Mouse (Mus musculus): ENCODE measurements around the gene Hic2.

The Hic2 gene

GRCm38 (mm10) chr16:17234499-17234895 lies 1.1 kb downstream of the Hic2 start:
- peak; percentile 53 for DNase-seq

- DNase-seq: no peak
These were observed 1.7 kb downstream of the Hic2 start for GRCm38 (mm10) chr16:17234916-17235665.

- no peak for DNase-seq
These were observed 4.3 kb downstream of the Hic2 start for GRCm38 (mm10) chr16:17237634-17238033.

DNA sequence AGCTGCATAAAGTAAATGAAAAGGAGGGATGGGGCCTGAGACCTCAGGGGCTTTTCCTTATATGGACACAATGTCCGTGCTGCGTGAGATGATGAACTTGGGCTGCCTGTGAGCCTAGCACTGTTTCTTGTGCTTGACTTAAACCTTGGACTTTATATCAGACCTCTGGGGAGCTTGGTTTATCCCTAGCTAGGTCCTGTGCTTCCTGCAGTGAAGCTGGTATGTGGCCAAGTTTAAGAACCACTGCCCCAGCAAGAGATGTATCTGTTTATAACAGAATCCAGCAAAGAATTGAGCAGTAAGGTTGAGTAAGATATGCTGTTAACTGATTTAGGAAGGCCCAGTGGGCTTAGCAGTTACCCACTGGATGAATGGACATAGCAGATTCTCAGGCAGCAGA lies 6.0 kb downstream of the Hic2 start:
- no peak for DNase-seq

DNA sequence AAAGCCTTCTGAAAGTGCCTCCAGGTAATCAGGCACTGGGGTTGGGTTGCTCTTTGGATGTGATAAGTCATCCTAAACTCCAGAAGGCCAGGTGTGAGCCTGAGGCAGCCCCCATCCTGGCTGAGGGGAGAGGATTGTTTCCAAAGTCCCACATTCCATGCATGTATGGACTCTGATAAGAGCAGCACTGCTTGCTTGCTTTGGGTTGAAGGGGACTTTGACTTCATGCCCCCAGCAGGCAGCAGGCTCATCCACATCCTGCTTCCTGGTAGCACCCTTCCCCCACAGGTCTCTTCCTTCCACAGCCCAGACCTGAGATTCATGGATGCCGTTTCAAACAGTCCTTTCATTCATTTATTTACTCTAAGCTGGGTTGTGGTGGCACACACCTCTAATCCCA lies 10.4 kb downstream of the Hic2 start:
- DNase-seq: no peak

- DNase-seq: no peak
These were observed 11.6 kb downstream of the Hic2 start for GRCm38 (mm10) chr16:17244996-17245395.

- DNase-seq: no peak
These were observed 14.4 kb downstream of the Hic2 start for GRCm38 (mm10) chr16:17247727-17248126.

GRCm38 (mm10) chr16:17249135-17249534 lies 15.8 kb downstream of the Hic2 start:
- DNase-seq: no peak

DNA sequence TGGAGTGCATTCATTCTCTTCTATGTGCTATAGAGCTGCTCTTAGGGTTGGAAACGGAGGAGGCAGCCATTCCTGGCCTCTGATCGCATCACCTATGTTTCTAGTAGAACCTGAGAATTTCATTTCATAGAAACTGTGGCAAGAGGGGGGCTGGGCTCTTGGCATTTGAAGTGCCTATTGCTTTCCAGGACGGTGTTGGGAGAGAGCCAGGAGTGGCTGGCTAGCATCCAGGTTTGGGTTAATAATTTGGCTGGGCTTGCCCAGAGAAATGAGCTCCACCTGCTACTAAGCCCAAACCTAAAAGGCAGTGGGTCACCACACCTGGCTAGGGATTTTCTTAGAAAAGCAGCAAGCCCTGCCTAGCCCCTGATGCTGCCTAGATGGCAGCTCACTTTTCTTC lies 18.2 kb downstream of the Hic2 start:
- no peak for DNase-seq

- DNase-seq: no peak
These were observed 18.8 kb downstream of the Hic2 start for GRCm38 (mm10) chr16:17252086-17252726.

DNA sequence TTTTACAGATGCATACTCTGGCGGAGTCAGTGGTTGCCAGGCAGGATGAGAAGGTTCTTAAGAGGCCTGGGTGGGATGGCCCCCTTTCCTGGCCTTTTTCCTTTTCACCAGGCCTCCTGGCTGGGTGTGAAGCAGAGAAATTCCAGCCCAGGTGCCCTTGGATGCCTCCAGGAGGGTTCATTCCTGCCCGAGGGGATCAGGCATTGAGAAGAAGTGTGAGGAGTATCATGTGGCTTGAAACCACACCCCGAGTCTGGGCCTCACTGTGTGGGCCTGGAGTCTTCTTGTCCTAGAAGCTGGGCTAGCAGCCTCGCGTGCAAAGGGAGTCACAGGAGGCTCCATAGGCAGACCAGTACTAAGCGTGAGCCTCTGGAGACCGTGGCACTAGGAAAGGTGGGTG lies 19.5 kb downstream of the Hic2 start:
- no peak for DNase-seq

- DNase-seq: no peak
These were observed 20.7 kb downstream of the Hic2 start for GRCm38 (mm10) chr16:17254005-17254597.

- no peak for DNase-seq
These were observed 21.9 kb downstream of the Hic2 start for GRCm38 (mm10) chr16:17255270-17255669.

GRCm38 (mm10) chr16:17257359-17257821 lies 24.0 kb downstream of the Hic2 start:
- no peak for DNase-seq

DNA sequence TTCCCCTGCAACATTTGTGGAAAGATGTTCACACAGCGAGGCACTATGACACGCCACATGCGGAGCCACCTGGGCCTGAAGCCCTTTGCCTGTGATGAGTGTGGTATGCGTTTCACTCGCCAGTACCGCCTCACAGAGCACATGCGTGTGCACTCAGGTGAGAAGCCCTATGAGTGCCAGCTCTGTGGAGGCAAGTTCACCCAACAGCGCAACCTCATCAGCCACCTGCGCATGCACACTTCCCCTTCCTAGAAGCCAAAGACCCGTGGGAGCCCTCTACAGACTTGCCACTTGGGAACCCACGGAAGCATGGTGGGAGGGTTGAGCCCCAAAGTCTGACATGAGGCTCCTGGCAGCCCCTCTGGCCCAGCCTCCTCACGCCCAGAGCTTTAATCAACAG lies 25.5 kb downstream of the Hic2 start:
- DNase-seq: no peak

DNA sequence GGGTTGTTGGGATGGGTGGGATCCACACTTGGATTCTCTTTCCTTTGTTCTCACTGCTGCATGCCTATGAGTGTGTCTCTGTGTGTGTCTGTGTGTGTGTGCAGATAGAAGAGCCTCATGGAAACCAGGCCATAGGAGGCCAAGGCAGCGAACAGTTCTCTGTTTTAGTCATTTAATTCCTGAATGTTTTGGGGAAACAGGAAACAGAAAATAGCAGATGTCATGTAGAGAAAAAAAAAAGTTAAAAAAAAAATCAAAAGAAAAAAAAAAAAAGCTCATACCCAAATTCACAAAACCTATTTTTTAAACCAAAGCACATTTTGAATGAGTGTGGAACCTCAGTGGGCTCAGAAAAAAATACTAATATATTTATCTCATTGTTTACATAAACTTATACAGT lies 28.0 kb downstream of the Hic2 start:
- no peak for DNase-seq

GRCm38 (mm10) chr16:17266113-17266512 lies 32.7 kb downstream of the Hic2 start:
- DNase-seq: no peak

GRCm38 (mm10) chr16:17267937-17268336 lies 34.6 kb downstream of the Hic2 start:
- DNase-seq: no peak

DNA sequence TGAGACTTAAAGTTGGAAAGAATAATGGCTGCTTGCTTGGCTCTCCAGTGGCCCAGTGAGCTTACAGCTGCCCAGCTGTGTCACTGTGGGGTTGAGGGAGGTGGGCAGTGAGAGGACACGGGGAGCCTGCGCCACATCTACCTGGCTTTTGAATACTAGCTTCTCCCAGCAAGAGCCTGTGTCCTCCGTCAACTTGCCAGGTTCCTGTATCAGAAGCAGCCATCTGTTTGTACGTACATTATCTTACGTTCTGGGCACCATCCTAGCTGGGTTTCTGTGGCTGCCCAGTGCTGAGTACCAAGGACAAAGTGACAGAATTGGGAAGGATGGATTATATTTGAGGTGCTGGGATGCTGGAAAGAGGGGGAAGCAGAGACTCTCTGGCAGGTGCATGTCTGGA lies 36.5 kb downstream of the Hic2 start:
- DNase-seq: no peak

DNA sequence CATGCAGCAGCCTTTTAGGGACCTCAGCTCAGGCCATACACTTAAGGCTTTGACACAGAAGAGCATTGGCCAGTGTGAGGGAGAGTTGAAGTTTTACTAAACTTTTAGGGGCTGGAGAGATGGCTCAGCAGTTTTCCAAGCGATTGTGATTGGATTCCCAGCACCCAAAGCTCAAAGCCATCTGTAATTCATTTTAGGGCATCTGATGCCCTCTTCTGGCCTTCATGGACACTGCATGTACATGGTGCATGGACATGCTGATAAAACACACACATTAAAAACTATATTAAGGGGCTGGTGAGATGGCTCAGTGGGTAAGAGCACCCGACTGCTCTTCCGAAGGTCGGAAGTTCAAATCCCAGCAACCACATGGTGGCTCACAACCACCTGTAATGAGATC lies 37.8 kb downstream of the Hic2 start:
- peak; percentile 58 for DNase-seq

DNA sequence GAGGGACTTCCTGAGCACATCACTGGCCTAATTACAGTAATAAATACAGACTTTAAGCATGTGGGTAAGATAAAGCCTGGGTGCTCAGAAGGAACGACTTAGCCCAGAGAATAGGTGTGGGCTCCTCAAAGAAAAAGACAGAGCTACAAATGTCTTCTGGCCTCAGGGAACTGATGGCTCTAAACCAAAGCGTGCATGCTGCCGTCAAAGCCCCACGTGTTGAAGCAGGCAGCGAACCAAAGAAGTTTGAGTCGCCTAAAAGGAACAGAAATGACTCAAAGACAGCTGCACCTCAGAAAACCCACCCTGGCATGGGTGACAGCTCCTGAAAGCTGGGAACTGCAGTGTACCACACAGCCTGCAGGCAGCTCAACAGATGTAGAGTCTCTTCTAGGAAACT lies 38.5 kb downstream of the Hic2 start:
- no peak for DNase-seq

DNA sequence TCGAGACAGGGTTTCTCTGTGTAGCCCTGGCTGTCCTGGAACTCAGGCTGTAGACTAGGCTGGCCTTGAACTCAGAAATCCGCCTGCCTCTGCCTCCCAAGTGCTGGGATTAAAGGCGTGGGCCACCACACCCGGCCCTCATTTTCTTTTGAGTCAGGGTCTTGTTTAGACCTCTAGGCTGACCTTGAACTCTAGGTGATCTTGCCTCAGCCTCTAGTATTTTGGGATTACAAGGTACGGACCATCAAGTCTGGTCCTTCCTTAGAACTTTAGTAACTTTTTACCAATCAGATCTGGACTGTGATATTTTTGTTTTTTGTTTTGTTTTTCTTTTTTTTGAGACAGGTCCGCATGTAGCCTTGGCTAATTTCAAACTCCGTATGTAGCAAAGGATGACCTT lies 42.3 kb downstream of the Hic2 start, which contains the start of gene Tmem191c:
Tmem191c (plus strand) TSS at position 357 of the 400 bp plus-strand sequence.
- DNase-seq: no peak

DNA sequence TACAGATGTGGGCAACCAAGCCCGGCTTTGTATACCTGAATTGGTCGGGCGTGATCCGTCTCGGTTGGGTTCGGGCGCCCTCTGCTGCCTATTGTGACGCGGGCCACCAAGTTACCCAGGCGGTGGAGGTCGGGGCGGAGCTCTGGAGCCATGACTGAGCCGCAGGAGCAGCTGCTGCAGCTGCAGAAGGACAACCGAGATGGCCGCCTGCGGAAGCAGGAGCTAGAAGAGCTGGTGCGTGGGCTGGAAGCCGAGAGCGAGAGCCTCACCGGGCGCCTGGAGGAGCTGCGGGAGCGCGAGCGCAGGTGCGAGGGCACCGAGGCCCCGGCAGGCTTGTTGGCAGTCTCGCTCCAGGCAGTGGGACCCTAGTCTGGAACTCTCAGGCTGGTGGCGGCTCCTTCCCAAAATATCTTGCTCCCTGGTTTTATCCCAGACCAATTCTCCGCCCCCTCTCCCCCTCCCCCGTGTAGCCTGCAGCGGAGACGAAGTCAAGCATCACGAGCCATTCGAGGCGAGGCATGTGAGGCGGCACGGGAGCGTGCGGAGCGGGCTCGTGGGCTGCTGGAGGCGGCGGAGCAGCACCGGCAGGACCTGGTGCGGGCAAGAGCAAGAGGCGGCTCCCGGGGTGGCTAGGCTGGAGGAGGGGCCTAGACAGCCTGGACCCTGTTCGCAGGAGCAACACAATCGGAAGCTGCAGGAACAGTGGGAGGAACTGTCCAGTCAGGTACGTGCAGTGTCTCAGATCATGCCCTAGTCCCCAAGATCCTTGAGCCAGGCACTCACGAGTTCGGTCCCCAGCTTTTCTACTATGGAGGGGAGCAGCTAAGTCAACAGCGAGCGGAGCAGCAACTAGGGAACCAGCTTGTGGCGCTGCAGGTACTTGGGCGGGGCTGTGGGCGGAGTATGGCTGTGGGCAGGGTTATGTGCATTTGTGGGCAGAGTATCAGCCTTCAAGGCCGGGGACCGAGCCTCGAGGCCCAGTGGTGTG lies 43.1 kb downstream of the Hic2 start:
- peak; percentile 97 for DNase-seq
